Mouse (Mus musculus) kidney, postnatal 25 days (tissue): ENCODE measurements around the gene Vwf.

Experiments used
- DNase-seq, 2 experiments: peaks; one replicate each; pipeline ENCODE4 v3.0.0; 2021; ENCODE audit warnings: mixed read lengths in 2 of 2

Gene Vwf

DNA sequence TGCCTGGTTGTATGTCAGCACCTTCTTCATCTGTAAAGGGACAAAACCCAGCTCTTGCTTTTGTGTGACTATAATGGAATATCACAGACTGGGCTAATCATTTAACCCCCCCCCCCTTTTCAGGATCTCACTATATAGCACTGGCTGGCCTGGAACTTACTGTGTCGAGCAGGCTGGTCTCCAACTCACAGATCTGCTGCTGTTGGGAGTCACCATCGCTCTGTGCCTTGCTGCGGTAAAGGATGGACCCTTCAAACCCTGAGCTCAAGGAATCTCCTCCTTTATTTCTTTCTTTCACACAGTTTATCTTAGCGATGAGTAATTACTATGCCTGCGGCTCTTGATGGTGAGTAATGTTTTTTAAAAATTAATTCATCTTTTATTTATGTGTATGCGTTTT is at the start of gene Vwf:
Gene Vwf (plus strand): TSS at position 301 of the 400 bp plus-strand sequence.
- no peak for DNase-seq

GRCm38 (mm10) chr6:125498062-125498461 is 48.5 kb upstream of the Vwf start:
- peak in 1 of 2 experiments; percentile 41 for DNase-seq

DNA sequence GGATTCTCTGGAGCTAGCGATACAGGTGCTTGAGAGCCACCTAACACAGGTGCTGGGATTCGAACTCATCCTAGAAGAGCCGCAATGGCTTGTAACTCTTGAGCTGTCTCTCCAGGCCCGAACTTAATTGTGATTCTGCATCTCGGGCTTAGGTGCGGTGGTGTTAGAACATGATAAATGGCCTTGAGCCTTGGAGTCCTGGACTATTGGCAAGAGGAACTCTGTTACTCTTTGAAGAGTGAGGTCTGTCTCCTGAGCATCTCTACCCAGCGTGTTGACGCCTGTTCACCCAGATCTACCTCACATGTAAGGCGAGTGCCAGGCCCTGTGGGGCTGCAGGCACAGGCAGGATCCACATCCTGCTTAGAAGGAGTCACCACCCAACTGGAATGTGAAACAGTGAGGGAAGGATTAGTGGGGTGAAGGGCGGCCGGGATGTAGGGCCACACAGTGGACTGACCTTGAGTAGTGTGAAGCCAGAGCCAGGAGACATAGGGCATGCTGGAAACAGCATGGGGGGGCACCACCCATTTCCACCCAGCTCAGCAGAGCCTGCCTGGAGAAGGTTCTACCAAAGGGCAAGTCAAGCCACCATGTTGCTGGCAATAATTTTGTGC is 43.3 kb upstream of the Vwf start:
- DNase-seq, result peak in 1 of 2 experiments; percentile 55

- no peak for DNase-seq
Observed at GRCm38 (mm10) chr6:125504622-125505355, 41.8 kb upstream of the Vwf start.

- no peak for DNase-seq
Observed at GRCm38 (mm10) chr6:125506427-125506826, 40.1 kb upstream of the Vwf start.

DNA sequence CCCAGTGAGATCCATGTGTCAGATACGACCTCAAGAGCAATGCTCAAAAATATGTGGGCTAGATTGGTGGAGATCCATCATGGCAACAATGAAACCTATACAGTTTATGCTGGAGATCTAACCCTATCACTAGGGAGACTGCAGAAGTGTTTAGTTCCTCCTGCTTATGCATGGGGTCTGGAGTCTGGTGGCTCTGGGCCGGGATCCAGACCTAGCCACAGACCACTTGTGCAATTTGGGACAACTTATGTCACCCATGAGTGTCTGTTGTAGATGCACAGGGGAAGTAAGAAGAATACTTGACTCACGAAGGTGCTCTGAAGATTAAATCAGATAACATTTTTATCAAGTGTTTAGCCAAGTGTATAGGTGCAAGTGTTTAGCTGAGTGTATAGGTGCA is 36.8 kb upstream of the Vwf start:
- no peak for DNase-seq

GRCm38 (mm10) chr6:125510645-125511044 is 35.9 kb upstream of the Vwf start:
- no peak for DNase-seq

DNA sequence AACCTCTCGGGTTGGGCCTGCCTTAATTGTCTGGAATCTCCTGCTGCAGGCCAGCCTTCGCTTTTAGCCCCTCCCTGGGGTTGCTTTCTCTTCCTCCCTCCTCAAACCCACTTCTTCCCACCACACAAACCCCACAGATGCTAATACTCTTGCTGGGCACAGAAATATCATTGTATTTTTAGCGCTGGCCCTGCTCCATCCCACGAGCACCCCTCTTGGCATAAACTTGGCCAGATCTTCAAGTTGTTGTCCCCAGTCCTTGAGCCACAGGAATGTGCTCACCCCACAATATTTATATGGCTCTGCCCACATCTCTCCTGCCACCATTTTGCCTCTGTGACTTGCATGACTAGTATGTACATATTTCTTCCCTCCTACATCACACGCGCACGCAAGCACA is 35.4 kb upstream of the Vwf start:
- DNase-seq, result no peak

GRCm38 (mm10) chr6:125512950-125513596 is 33.5 kb upstream of the Vwf start:
- DNase-seq, result peak; percentile 80 to 85

- peak; percentile 82 to 84 for DNase-seq
Observed at GRCm38 (mm10) chr6:125515503-125516315, 30.9 kb upstream of the Vwf start.

DNA sequence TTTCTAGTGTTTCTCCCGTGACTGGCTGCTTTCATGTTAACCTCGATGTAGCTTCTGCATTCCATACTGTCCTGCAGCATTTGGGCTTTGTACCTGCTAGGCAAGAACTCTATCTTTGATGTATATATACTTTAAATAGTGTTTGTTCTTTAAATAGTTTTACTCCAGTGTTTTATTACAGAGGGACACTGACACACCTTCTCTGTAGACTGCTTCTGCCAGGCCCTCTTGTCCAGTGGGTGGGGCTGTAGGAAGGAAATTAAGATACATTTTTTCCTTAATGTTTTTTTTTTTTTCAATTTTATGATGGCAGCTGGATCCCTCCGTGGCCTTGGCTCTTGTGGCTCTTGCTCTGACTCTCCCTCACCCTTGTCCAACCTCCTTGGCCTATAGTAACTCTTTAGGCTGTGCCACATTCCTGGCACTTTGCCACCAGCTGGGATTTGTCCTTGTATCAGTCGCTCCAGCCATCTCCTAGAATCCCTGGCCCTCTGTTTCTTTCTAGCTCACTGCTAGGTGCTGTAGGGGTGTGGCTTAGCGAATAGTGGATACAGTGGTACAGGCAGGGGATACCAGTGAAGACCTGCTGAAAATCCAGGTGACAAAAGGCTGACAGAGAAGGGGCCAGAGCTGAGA is 24.9 kb upstream of the Vwf start:
- DNase-seq, result no peak

GRCm38 (mm10) chr6:125524027-125524426 is 22.5 kb upstream of the Vwf start:
- no peak for DNase-seq

- no peak for DNase-seq
Observed at GRCm38 (mm10) chr6:125526066-125526465, 20.5 kb upstream of the Vwf start.

GRCm38 (mm10) chr6:125528614-125529200 is 17.9 kb upstream of the Vwf start:
- DNase-seq, result no peak

GRCm38 (mm10) chr6:125529479-125529878 is 17.1 kb upstream of the Vwf start:
- DNase-seq, result peak; percentile 23 to 40

DNA sequence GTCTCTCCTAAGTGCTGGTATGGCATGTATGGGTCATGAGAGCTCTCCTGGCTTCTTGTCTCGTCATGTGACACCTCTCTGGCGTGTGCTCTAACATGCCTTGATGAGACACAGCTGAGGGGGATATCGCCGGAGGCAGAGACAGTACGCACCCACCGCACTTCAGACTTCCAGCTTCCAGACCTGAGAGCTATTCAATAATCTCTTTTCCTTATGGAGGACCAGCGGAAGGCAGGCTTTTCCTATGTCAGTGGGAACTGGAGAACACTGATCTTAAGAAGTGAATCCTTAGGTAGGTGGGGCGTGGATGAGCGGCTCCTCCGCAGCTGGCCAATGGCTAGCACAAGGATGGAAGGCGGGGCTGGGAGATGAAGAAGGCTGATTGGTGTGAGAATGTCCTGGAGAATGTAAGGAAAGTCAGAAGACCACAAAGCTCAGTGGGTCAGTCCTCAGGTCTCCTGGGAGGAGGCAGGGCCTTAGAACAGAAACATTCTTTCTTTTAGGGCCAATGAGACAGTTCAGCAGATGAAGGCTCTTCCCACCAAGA is 13.4 kb upstream of the Vwf start:
- no peak for DNase-seq

GRCm38 (mm10) chr6:125534990-125535389 is 11.6 kb upstream of the Vwf start:
- no peak for DNase-seq

DNA sequence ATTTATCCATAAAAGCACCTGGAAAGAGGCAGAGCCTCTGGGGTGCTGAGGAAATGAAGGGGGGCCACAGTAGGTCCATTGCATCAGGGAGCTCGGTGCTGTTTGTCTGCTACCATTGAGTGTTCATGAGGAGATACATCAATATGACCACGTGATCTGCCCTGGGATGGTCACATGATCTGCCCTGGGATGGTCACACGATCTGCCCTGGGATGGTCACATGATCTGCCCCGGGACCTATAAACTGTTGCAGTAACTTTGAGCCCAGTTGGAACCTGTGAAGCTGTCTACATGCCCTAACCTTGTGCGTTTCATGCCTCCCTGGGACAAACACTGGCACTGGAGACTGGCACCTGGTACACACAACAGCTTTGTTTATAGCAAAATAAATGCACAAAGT is 8.1 kb upstream of the Vwf start:
- DNase-seq, result peak in 1 of 2 experiments; percentile 35

- DNase-seq, result no peak
Observed at GRCm38 (mm10) chr6:125539423-125539822, 7.2 kb upstream of the Vwf start.

DNA sequence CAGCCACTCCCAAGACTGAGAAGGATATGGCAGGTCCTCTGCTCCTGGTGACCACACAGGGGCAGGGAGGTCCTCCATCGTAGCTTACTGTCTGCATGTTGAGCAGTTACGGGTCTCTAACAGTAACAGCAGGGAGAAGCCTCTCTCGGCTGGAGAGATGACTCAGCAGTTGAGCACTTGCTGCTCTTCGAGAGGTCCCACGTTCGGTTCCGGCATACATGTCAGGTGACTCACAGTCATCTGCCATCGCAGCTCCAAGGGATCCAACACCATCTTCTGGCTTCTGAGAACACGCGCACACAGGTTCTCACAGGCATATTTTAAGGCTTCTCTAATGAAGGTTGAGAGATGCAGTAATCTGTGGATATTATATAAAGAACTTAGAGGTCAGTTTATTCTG is 6.4 kb upstream of the Vwf start:
- no peak for DNase-seq

DNA sequence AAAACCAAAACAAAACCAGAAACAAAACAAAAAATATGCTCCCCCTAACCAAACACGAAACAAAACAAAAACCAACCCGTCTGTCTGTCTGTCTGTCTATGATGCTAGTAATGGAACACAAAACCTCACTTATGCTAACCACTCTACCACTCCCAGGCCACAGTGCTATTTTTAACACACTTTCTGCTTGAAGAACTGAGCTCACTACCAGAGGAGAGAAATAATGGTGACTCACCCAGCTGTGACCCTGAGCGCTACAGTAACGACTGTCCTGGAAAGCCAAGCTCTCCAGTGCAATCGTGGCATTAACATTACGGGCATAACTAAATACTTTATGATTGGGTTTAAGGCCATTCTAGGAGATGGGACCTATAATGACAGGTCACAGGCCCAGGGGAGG is 5.7 kb upstream of the Vwf start:
- no peak for DNase-seq

DNA sequence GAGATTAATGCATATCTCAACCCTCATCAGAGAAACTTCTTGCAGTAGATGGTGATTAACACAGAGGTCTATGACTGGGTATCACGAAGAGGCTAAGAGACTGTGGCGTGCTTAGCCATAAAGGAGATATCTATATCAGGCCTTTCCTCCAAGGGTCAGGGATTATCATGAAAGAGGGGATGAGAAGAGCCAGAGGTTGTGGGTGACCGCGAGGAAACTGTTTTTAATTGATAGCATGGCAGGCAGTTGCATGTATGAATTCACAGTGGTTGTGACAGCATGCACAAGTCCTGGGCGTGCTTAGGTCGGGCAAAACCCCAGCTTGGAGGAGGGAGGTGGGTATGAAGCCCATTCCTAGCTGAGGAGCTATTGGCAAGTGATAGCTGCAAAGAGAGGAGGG is 5.3 kb upstream of the Vwf start:
- no peak for DNase-seq
